Mouse (Mus musculus): ENCODE measurements around the gene Raf1. TPM values are rescaled to one million over a fixed set of nuclear protein-coding genes. Genes with fewer than 3 reads are reported as not detected.

Raf1 gene
- polyA plus RNA-seq, 1 experiment from 2014 or later: 137 TPM

- WGBS: 58% methylated on average over 7 of the region's 7 CpGs
- no peaks in the 10 kb centered on the region for H3K36me3 ChIP-seq (ENCODE audit: poor library complexity, severe bottlenecking)
Measured at GRCm38 (mm10) chr6:115695124-115695523, 18.7 kb upstream of the Raf1 start.

GRCm38 (mm10) chr6:115694441-115694842 lies 18.0 kb upstream of the Raf1 start:
- Histone ChIP-seq H3K9me3 (replicated peaks) (no peaks in the 10 kb centered on the region), H3K4me3 (no peak overlapping the region), H3K9ac (no peak overlapping the region), H3K27ac (no peak overlapping the region), H3K4me2 (no peak overlapping the region), H3K4me1 (no peaks in the 10 kb centered on the region), H3K36me3 (ENCODE audit: poor library complexity, severe bottlenecking) (no peaks in the 10 kb centered on the region), H3K27me3 (no peaks in the 10 kb centered on the region)
- 57% methylated on average over 9 of the region's 9 CpGs for WGBS
- no peak for ATAC-seq

More at GRCm38 (mm10) chr6:115695124-115695523, 18.7 kb upstream of the Raf1 start:
- no peak overlapping the region for H3K4me2 ChIP-seq
- no peak overlapping the region for H3K9ac ChIP-seq
- no peaks in the 10 kb centered on the region for H3K27me3 ChIP-seq
- ATAC-seq: no peak
- no peaks in the 10 kb centered on the region for H3K4me1 ChIP-seq
- H3K27ac ChIP-seq: no peak overlapping the region
- H3K4me3 ChIP-seq: no peak overlapping the region
- no peaks in the 10 kb centered on the region for H3K9me3 ChIP-seq (replicated peaks)

- Histone ChIP-seq H3K4me3 (no peak overlapping the region), H3K9ac (no peak overlapping the region), H3K4me2 (no peak overlapping the region), H3K9me3 (replicated peaks) (no peaks in the 10 kb centered on the region), H3K27me3 (no peaks in the 10 kb centered on the region), H3K4me1 (no peaks in the 10 kb centered on the region), H3K36me3 (ENCODE audit: poor library complexity, severe bottlenecking) (no peaks in the 10 kb centered on the region), H3K27ac (no peak overlapping the region)
- ATAC-seq: no peak
- WGBS: 63% methylated on average over 5 of the region's 5 CpGs
Measured at GRCm38 (mm10) chr6:115692963-115693730, 16.7 kb upstream of the Raf1 start.

GRCm38 (mm10) chr6:115692163-115692950 lies 15.9 kb upstream of the Raf1 start:
- no peak overlapping the region for H3K9ac ChIP-seq
- no peak overlapping the region for H3K4me3 ChIP-seq
- WGBS: 68% methylated on average over 9 of the region's 9 CpGs

GRCm38 (mm10) chr6:115690105-115690504 lies 13.7 kb upstream of the Raf1 start:
- Histone ChIP-seq H3K27ac (no peak overlapping the region), H3K27me3 (no peaks in the 10 kb centered on the region), H3K4me1 (no peaks in the 10 kb centered on the region), H3K4me2 (no peak overlapping the region), H3K9ac (no peak overlapping the region), H3K9me3 (replicated peaks) (peaks cover 7% of the 10 kb centered on the region; the same call in 1 of the 2 replicates), H3K36me3 (ENCODE audit: poor library complexity, severe bottlenecking) (no peaks in the 10 kb centered on the region), H3K4me3 (no peak overlapping the region)
- WGBS: 94% methylated on average over 4 of the region's 4 CpGs
- no peak for ATAC-seq

More at GRCm38 (mm10) chr6:115692163-115692950, 15.9 kb upstream of the Raf1 start:
- Histone ChIP-seq H3K27ac (no peak overlapping the region), H3K4me1 (no peaks in the 10 kb centered on the region), H3K27me3 (no peaks in the 10 kb centered on the region), H3K36me3 (ENCODE audit: poor library complexity, severe bottlenecking) (no peaks in the 10 kb centered on the region), H3K4me2 (no peak overlapping the region), H3K9me3 (replicated peaks) (no peaks in the 10 kb centered on the region)
- ATAC-seq: no peak

- Histone ChIP-seq H3K4me1 (no peaks in the 10 kb centered on the region), H3K9ac (no peak overlapping the region), H3K4me3 (no peak overlapping the region), H3K4me2 (no peak overlapping the region), H3K36me3 (ENCODE audit: poor library complexity, severe bottlenecking) (no peaks in the 10 kb centered on the region), H3K27ac (no peak overlapping the region), H3K9me3 (replicated peaks) (peaks cover 7% of the 10 kb centered on the region; the same call in 1 of the 2 replicates), H3K27me3 (no peaks in the 10 kb centered on the region)
- ATAC-seq: no peak
- WGBS: 90% methylated on average over 4 of the region's 4 CpGs
Measured at GRCm38 (mm10) chr6:115688589-115688988, 12.2 kb upstream of the Raf1 start.

GRCm38 (mm10) chr6:115687753-115688152 lies 11.3 kb upstream of the Raf1 start:
- 75% methylated on average over 3 of the region's 3 CpGs for WGBS
- no peak overlapping the region for H3K9ac ChIP-seq
- peaks cover 7% of the 10 kb centered on the region; the same call in 1 of the 2 replicates for H3K9me3 ChIP-seq (replicated peaks)
- H3K27me3 ChIP-seq: no peaks in the 10 kb centered on the region
- no peak for ATAC-seq
- H3K27ac ChIP-seq: no peak overlapping the region
- H3K36me3 ChIP-seq (ENCODE audit: poor library complexity, severe bottlenecking): no peaks in the 10 kb centered on the region
- H3K4me2 ChIP-seq: no peak overlapping the region
- no peak overlapping the region for H3K4me3 ChIP-seq
- no peaks in the 10 kb centered on the region for H3K4me1 ChIP-seq

- no peak for ATAC-seq
- H3K9me3 ChIP-seq (replicated peaks): peaks cover 7% of the 10 kb centered on the region; the same call in 1 of the 2 replicates
- 0 out of 2 replicates have a peak, but pooled peaks cover 3% of the 10 kb centered on the region for H3K27me3 ChIP-seq
- H3K4me3 ChIP-seq: no peak overlapping the region
- 42% methylated on average over 11 of the region's 11 CpGs for WGBS
- no peak overlapping the region for H3K9ac ChIP-seq
- H3K36me3 ChIP-seq (ENCODE audit: poor library complexity, severe bottlenecking): no peaks in the 10 kb centered on the region
- no peaks in the 10 kb centered on the region for H3K4me1 ChIP-seq
- no peak overlapping the region for H3K27ac ChIP-seq
- H3K4me2 ChIP-seq: no peak overlapping the region
Measured at GRCm38 (mm10) chr6:115684851-115685646, 8.6 kb upstream of the Raf1 start.

- peaks cover 7% of the 10 kb centered on the region; the same call in 1 of the 2 replicates for H3K9me3 ChIP-seq (replicated peaks)
- 97% methylated on average over 2 of the region's 2 CpGs for WGBS
- no peak overlapping the region for H3K27ac ChIP-seq
- H3K4me1 ChIP-seq: no peaks in the 10 kb centered on the region
- H3K36me3 ChIP-seq (ENCODE audit: poor library complexity, severe bottlenecking): no peaks in the 10 kb centered on the region
- H3K4me2 ChIP-seq: no peak overlapping the region
- no peak for ATAC-seq
- no peak overlapping the region for H3K4me3 ChIP-seq
- H3K9ac ChIP-seq: no peak overlapping the region
- 0 out of 2 replicates have a peak, but pooled peaks cover 3% of the 10 kb centered on the region for H3K27me3 ChIP-seq
Measured at GRCm38 (mm10) chr6:115684271-115684670, 7.8 kb upstream of the Raf1 start.

- no peaks in the 10 kb centered on the region for H3K36me3 ChIP-seq (ENCODE audit: poor library complexity, severe bottlenecking)
- 88% methylated on average over 4 of the region's 4 CpGs for WGBS
- 0 out of 2 replicates have a peak, but pooled peaks cover 3% of the 10 kb centered on the region for H3K27me3 ChIP-seq
- H3K9me3 ChIP-seq (replicated peaks): no peaks in the 10 kb centered on the region
- peaks cover 3% of the 10 kb centered on the region; the same call in 1 of the 2 replicates for H3K4me1 ChIP-seq
- ATAC-seq: no peak
- no peak overlapping the region for H3K4me3 ChIP-seq
- no peak overlapping the region for H3K4me2 ChIP-seq
- no peak overlapping the region for H3K9ac ChIP-seq
- no peak overlapping the region for H3K27ac ChIP-seq
Measured at GRCm38 (mm10) chr6:115681066-115681465, 4.6 kb upstream of the Raf1 start.

GRCm38 (mm10) chr6:115678012-115678411 lies 1.6 kb upstream of the Raf1 start:
- 0 out of 2 replicates have a peak, but pooled peaks cover 3% of the 10 kb centered on the region for H3K27me3 ChIP-seq
- H3K9ac ChIP-seq: no peak overlapping the region
- ATAC-seq: no peak
- H3K36me3 ChIP-seq (ENCODE audit: poor library complexity, severe bottlenecking): no peaks in the 10 kb centered on the region
- H3K4me1 ChIP-seq: peaks cover 20% of the 10 kb centered on the region
- H3K27ac ChIP-seq: no peak overlapping the region
- WGBS: 96% methylated on average over 1 of the region's 1 CpGs
- no peak overlapping the region for H3K4me2 ChIP-seq
- no peaks in the 10 kb centered on the region for H3K9me3 ChIP-seq (replicated peaks)
- no peak overlapping the region for H3K4me3 ChIP-seq
